8 mouse cellular contexts compared by ENCODE assay signal in genomic region chr14:48119648-48120270, GRCm38 (mm10). TPM values are rescaled to one million over a fixed set of nuclear protein-coding genes. Genes with fewer than 3 reads are reported as not detected.
DNase-seq lines count a peak whose midpoint lies in the region; ATAC-seq and TF ChIP-seq lines count a peak whose summit lies in the region.

No protein-coding gene starts in this region.

- H3K27ac ChIP-seq in gastrocnemius, adult 2 months: peak overlapping the region; percentile 93
- H3K27ac ChIP-seq in bone marrow macrophage, adult 2 months (ENCODE audit: insufficient read depth, low read depth, low read length): no peak overlapping the region
- H3K27ac ChIP-seq in hindbrain, embryonic 12.5 days: no peak overlapping the region
- no peak overlapping the region for H3K27ac ChIP-seq in macrophage

- H3K4me2 ChIP-seq in hindbrain, embryonic 12.5 days (replicated peaks): peak overlapping the region; percentile 90

- H3K27me3 ChIP-seq in hindbrain, embryonic 12.5 days: no peaks in the 10 kb centered on the region

- DNase-seq in gastrocnemius, adult 2 months: no peak
- no peak for DNase-seq in gastrocnemius, postnatal 14 days
- no peak for DNase-seq in gastrocnemius, adult 18-20 months (ENCODE audit: low spot score)
- DNase-seq in kidney, postnatal 25 days: no peak
- no peak for DNase-seq in layer of hippocampus, postnatal 25 days (ENCODE audit: extremely low spot score in 1 of 2, low spot score in 1 of 2)

- no peak overlapping the region for H3K9ac ChIP-seq in hindbrain, embryonic 12.5 days

- no peak for TF ChIP-seq CTCF in gastrocnemius, adult 2 months (IDR thresholded peaks at IDR 0.05)
- TF ChIP-seq CTCF in bone marrow macrophage, adult 2 months (IDR thresholded peaks at IDR 0.05; ENCODE audit: low read depth, low read length): no peak

- TF ChIP-seq POLR2A in bone marrow macrophage, adult 2 months (IDR thresholded peaks at IDR 0.05; ENCODE audit: borderline replicate concordance, low read depth, low read length): no peak

- 10% methylated on average over 17 of the region's 17 CpGs for WGBS in hindbrain, embryonic 12.5 days
- WGBS in macrophage (ENCODE audit: missing documents): 17% methylated on average over 7 of the region's 17 CpGs

- ATAC-seq in hindbrain, embryonic 12.5 days (ENCODE audit: low FRiP score): no peak

- H3K9me3 ChIP-seq in hindbrain, embryonic 12.5 days (replicated peaks): no peaks in the 10 kb centered on the region

- intact Hi-C loops in gastrocnemius, adult 2 months (cut with DNase I): loop anchor here (5.0 to 10.0 kb wide), 2 partner anchors 53 to 245 kb away; no protein-coding TSS in a partner anchor
- intact Hi-C loops in gastrocnemius, postnatal 14 days (cut with DNase I; ENCODE audit: low total_unique reads): no loop called here

- peaks cover 33% of the 10 kb centered on the region; the same call in 1 of the 2 replicates for H3K79me2 ChIP-seq in macrophage (ENCODE audit: inconsistent target)

- H3K4me1 ChIP-seq in bone marrow macrophage, adult 2 months (ENCODE audit: control insufficient read depth, insufficient read depth, low read length): peaks cover 16% of the 10 kb centered on the region
- peaks cover 38% of the 10 kb centered on the region for H3K4me1 ChIP-seq in hindbrain, embryonic 12.5 days

- no peaks in the 10 kb centered on the region for H3K36me3 ChIP-seq in hindbrain, embryonic 12.5 days
- H3K36me3 ChIP-seq in macrophage (ENCODE audit: inconsistent target): no peaks in the 10 kb centered on the region

- peak overlapping the region; percentile 74 for H3K4me3 ChIP-seq in gastrocnemius, adult 2 months
- H3K4me3 ChIP-seq in bone marrow macrophage, adult 2 months (ENCODE audit: insufficient read depth, low read length): peak overlapping the region; percentile 8; the same call in 1 of the 2 replicates
- peak overlapping the region; percentile 19 for H3K4me3 ChIP-seq in hindbrain, embryonic 12.5 days
- H3K4me3 ChIP-seq in macrophage (ENCODE audit: inconsistent target): peak overlapping the region; percentile 54

RNA-seq across cellular contexts. Expression of gene Peli2, which starts 0.9 kb away (rescaled TPM):
- 10 to 100 TPM; 15.0 to 17.6 TPM for total RNA-seq in gastrocnemius, adult 2 months (2021)
- 10 to 100 TPM; 12.9 to 16.3 TPM for total RNA-seq in gastrocnemius, postnatal 14 days (2021)
- polyA plus RNA-seq in bone marrow macrophage, adult 2 months (2012; ENCODE audit: insufficient read depth, insufficient read length, missing spikeins): 24.3 and 26.3 TPM in 2 replicates
- 15.3 and 18.0 TPM in 2 replicates for polyA plus RNA-seq in hindbrain, embryonic 12.5 days (2016; fragmentation: Nextera tagmentation; extraction: Ambion mirVana)
- total RNA-seq in macrophage (2018; cell fraction: chromatin; rRNA removed): 10 to 100 TPM in 22 of 26 experiments, 1 to 10 TPM in 4; 3.4 to 48.9 (median 23.6) TPM
- total RNA-seq in macrophage (2018; cell fraction: cytosol; rRNA removed): 10 to 100 TPM in 13 of 26 experiments, 1 to 10 TPM in 13; 4.3 to 27.0 (median 11.3) TPM
- 10 to 100 TPM in 20 of 26 experiments, 1 to 10 TPM in 6; 3.3 to 48.1 (median 15.8) TPM for total RNA-seq in macrophage (2018; cell fraction: nucleus; rRNA removed)
- polyA plus RNA-seq in macrophage (2018): 3.4 to 18.7 TPM (median 11.0 TPM) in 3 replicates
- 10 to 100 TPM; 12.7 to 14.7 TPM for total RNA-seq in gastrocnemius, adult 18-20 months (2021)
- 10 to 100 TPM; 17.6 to 28.2 TPM for total RNA-seq in layer of hippocampus, postnatal 25 days (2021)

Comparison
In these comparisons a context has a peak if more than half of its experiments do, and no peak if none do; other contexts are left out.
1. H3K4me3 ChIP-seq: peak in every context shown above with its lines; median percentile 74 in gastrocnemius, adult 2 months; 54 in macrophage; 19 in hindbrain, embryonic 12.5 days; 8 in bone marrow macrophage, adult 2 months.